Mouse (Mus musculus) cortical plate, adult 2 months (tissue): ENCODE results near the gene 1810009A15Rik. TPM values are rescaled to one million over a fixed set of nuclear protein-coding genes. Genes with fewer than 3 reads are reported as not detected.
"Not testable (repeated sequence)": the region's sequence is repeated elsewhere in the genome, so short reads cannot be mapped to it uniquely, and the experiment has no call there.

Source experiments
- H3K27ac ChIP-seq: fragments of 200-500 bp; 2 replicates; pipeline ENCODE4 v1.5.1; 2012; ENCODE audit warnings: low read length, control low read depth, inconsistent platforms; ENCODE audit not compliant: insufficient read depth
- H3K4me1 ChIP-seq: fragments of 200-500 bp; 2 replicates; pipeline ENCODE4 v1.6.1; 2011; ENCODE audit warnings: low read length; ENCODE audit not compliant: control insufficient read depth, insufficient read depth
- H3K4me3 ChIP-seq: fragments of 200-500 bp; 2 replicates; pipeline ENCODE4 v1.5.1; 2011; ENCODE audit warnings: mild to moderate bottlenecking, low read length, control low read depth; ENCODE audit not compliant: insufficient read depth
- CTCF ChIP-seq: fragments of 200-500 bp; IDR thresholded peaks from 2 replicates; pipeline ENCODE4 v1.5.1; 2011; ENCODE audit warnings: mild to moderate bottlenecking, control low read depth, low read length; ENCODE audit not compliant: insufficient read depth; ENCODE audit errors: extremely low read depth
- POLR2A ChIP-seq: fragments of 200-500 bp; IDR thresholded peaks from 2 replicates; pipeline ENCODE4 v1.6.1; 2011; ENCODE audit warnings: mild to moderate bottlenecking, low read length, control low read depth; ENCODE audit not compliant: insufficient read depth; ENCODE audit errors: extremely low read depth
- polyA plus RNA-seq: library from polyadenylated mRNA; depleted of rRNA; stranded (reverse); fragments of >200 nt; gene quantifications from 2 replicates; pipeline ENCODE4 v1.2.3, GENCODE M21; 2012

Gene 1810009A15Rik
- polyA plus RNA-seq, 1 experiment, result 41.3 TPM

GRCm38 (mm10) chr19:8875031-8875430, 13.6 kb upstream of the 1810009A15Rik start:
- peaks cover 2% of the 10 kb centered on the region for H3K4me1 ChIP-seq

GRCm38 (mm10) chr19:8880311-8881033, 8.2 kb upstream of the 1810009A15Rik start, which contains the start of gene Uqcc3:
TSS of gene Uqcc3 (minus strand) at chr19:8880923.
- Histone ChIP-seq H3K4me3 (peak within 1 kb of the TSS; percentile 94), H3K4me1 (peaks cover 3% of the 10 kb centered on the region), H3K27ac (peak within 1 kb of the TSS; percentile 79)
- TF ChIP-seq CTCF, result no peak
- peak; percentile 81; the same call in 1 of the 2 replicates for TF ChIP-seq POLR2A

More at GRCm38 (mm10) chr19:8875031-8875430, 13.6 kb upstream of the 1810009A15Rik start:
- H3K4me3 ChIP-seq, result no peak overlapping the region
- TF ChIP-seq CTCF (no peak), POLR2A (no peak)
- H3K27ac ChIP-seq, result no peak overlapping the region

- peak overlapping the region; percentile 94 for H3K4me3 ChIP-seq
- no peak overlapping the region for H3K27ac ChIP-seq
- no peak for TF ChIP-seq CTCF
- TF ChIP-seq POLR2A, result no peak
- H3K4me1 ChIP-seq, result peaks cover 3% of the 10 kb centered on the region
Observed at GRCm38 (mm10) chr19:8881034-8881392, 7.6 kb upstream of the 1810009A15Rik start.

GRCm38 (mm10) chr19:8883616-8884015, 5.0 kb upstream of the 1810009A15Rik start, which contains the start of the genes Lbhd1 and Gm49403:
TSS of gene Lbhd1 (plus strand) at chr19:8883732.
TSS of gene Gm49403 (plus strand) at chr19:8883930.
- TF ChIP-seq CTCF (no peak), POLR2A (no peak)
- no peak within 1 kb of the TSS for H3K4me3 ChIP-seq
- H3K27ac ChIP-seq, result no peak within 1 kb of the TSS
- H3K4me1 ChIP-seq, result peaks cover 3% of the 10 kb centered on the region

- no peak overlapping the region for H3K4me3 ChIP-seq
- no peak for TF ChIP-seq POLR2A
- no peak for TF ChIP-seq CTCF
- no peak overlapping the region for H3K27ac ChIP-seq
- H3K4me1 ChIP-seq, result no peaks in the 10 kb centered on the region; the same call in 1 of the 2 replicates
Observed at GRCm38 (mm10) chr19:8886916-8887584, 1.6 kb upstream of the 1810009A15Rik start.

- H3K27ac ChIP-seq, result no peak overlapping the region
- TF ChIP-seq CTCF (no peak), POLR2A (no peak)
- H3K4me3 ChIP-seq, result peak overlapping the region; percentile 49
Observed at GRCm38 (mm10) chr19:8887585-8888463, 829 bp upstream of the 1810009A15Rik start.

GRCm38 (mm10) chr19:8892829-8893766, 4.4 kb downstream of the 1810009A15Rik start, which contains the start of gene Ints5:
TSS of gene Ints5 (plus strand) at chr19:8893005.
- Histone ChIP-seq H3K27ac (no peak within 1 kb of the TSS), H3K4me1 (no peaks in the 10 kb centered on the region; the same call in 1 of the 2 replicates), H3K4me3 (peak within 1 kb of the TSS; percentile 78)
- TF ChIP-seq CTCF (no peak), POLR2A (peak; percentile 81)

More at GRCm38 (mm10) chr19:8887585-8888463, 829 bp upstream of the 1810009A15Rik start:
- no peaks in the 10 kb centered on the region; the same call in 1 of the 2 replicates for H3K4me1 ChIP-seq

- no peaks in the 10 kb centered on the region; the same call in 1 of the 2 replicates for H3K4me1 ChIP-seq
- TF ChIP-seq POLR2A, result no peak
- TF ChIP-seq CTCF, result no peak
- no peak overlapping the region for H3K4me3 ChIP-seq
- no peak overlapping the region for H3K27ac ChIP-seq
Observed at GRCm38 (mm10) chr19:8895397-8895960, 6.8 kb downstream of the 1810009A15Rik start.

- H3K4me3 ChIP-seq, H3K27ac ChIP-seq, H3K4me1 ChIP-seq: not testable (repeated sequence)
Observed at GRCm38 (mm10) chr19:8896231-8896630, 7.6 kb downstream of the 1810009A15Rik start.

GRCm38 (mm10) chr19:8897211-8897864, 8.7 kb downstream of the 1810009A15Rik start:
- H3K4me1 ChIP-seq, result not testable (repeated sequence)
- Histone ChIP-seq H3K27ac (0 out of 2 replicates have a peak overlapping the region, but pooled peaks have one; percentile 23), H3K4me3 (peak overlapping the region; percentile 80)
